ENCODE assay signal across 8 mouse cellular contexts in the genomic region with DNA sequence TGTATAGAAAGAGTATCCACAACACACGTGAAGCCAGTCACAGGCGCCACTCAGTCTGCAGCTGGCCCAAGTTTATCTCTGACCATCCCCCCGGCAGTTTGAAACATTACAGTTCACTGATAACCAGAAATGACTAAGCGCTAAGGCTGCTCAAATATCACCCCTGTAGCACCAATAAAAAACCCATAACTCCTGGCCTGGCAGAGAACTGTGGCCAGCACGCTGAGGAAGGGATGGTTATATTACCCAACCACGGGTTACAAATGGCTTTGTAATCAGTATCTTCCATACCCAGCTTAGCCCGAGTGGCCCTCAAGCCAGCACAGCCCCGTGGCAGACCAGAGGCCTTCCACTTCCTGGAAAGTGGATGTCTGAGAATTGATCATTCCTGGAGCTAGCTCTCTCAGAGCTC.
A peak's percentile ranks its signal among the peaks of the same experiment; 100 is the strongest.
DNase-seq lines count a peak whose midpoint lies in the region; ATAC-seq and TF ChIP-seq lines count a peak whose summit lies in the region.

No protein-coding gene starts in this region.

- peak; percentile 27 to 80 for DNase-seq in adrenal gland, adult (ENCODE audit: inconsistent age in 2 of 2, low spot score in 1 of 2)
- no peak for DNase-seq in adrenal gland, postnatal 4 days (ENCODE audit: low spot score in 2 of 2)
- peak; percentile 57 to 66 for DNase-seq in urinary bladder, postnatal 36 days (ENCODE audit: low spot score in 2 of 2)
- DNase-seq in urinary bladder, postnatal 10 days (ENCODE audit: low spot score) = no peak
- DNase-seq in liver, embryonic 14.5 days (ENCODE audit: low read depth in 3 of 3, low spot score in 3 of 3) = peak; percentile 89 to 90 (median 90)
- DNase-seq in layer of hippocampus, postnatal 10 days (ENCODE audit: low spot score in 2 of 2) = no peak
- DNase-seq in left cerebral cortex, adult 9 months (ENCODE audit: low spot score in 2 of 2) = no peak
- no peak for DNase-seq in frontal cortex, adult 2 months (ENCODE audit: extremely low spot score in 1 of 2, low spot score in 1 of 2)

- peak overlapping the region in 1 of 2 experiments; percentile 31; a peak in 2 of 4 replicates for H3K4me3 ChIP-seq in liver, embryonic 14.5 days (ENCODE audit: insufficient read depth in 1 of 2, low read depth in 2 of 2, low read length in 2 of 2)

- H3K9me3 ChIP-seq in liver, embryonic 14.5 days (ENCODE audit: control insufficient read depth, low read length) = peaks cover 3% of the 10 kb centered on the region

- peak overlapping the region; percentile 60 for H3K9ac ChIP-seq in liver, embryonic 14.5 days (replicated peaks)

- H3K4me2 ChIP-seq in liver, embryonic 14.5 days (ENCODE audit: low read depth) = peak overlapping the region; percentile 71

- 6% methylated on average over 8 of the region's 8 CpGs for WGBS in liver, embryonic 14.5 days (ENCODE audit: insufficient replicate concordance)

- H3K4me1 ChIP-seq in liver, embryonic 14.5 days (replicated peaks; ENCODE audit: control insufficient read depth in 2 of 2, insufficient read depth in 2 of 2, low read length in 1 of 2) = peaks cover 33 to 60% of the 10 kb centered on the region in 2 experiments

- H3K27me3 ChIP-seq in liver, embryonic 14.5 days (ENCODE audit: control insufficient read depth, insufficient read depth, low read length) = no peaks in the 10 kb centered on the region

- no peak for TF ChIP-seq CTCF in liver, embryonic 14.5 days (IDR thresholded peaks at IDR 0.05; ENCODE audit: low read depth)

- peak; percentile 95 for ATAC-seq in liver, embryonic 14.5 days (ENCODE audit: insufficient read depth)

- TF ChIP-seq EP300 in liver, embryonic 14.5 days (IDR thresholded peaks at IDR 0.05; ENCODE audit: low read depth) = peak; percentile 99

- H3K27ac ChIP-seq in liver, embryonic 14.5 days = peak overlapping the region; percentile 100

- H3K36me3 ChIP-seq in liver, embryonic 14.5 days (replicated peaks; ENCODE audit: control insufficient read depth, insufficient read depth, low read depth) = no peaks in the 10 kb centered on the region

Comparison
In these comparisons a context has a peak if more than half of its experiments do, and no peak if none do; other contexts are left out.
1. DNase-seq: peak in adrenal gland, adult (2 of 2), urinary bladder, postnatal 36 days (2 of 2) and liver, embryonic 14.5 days (3 of 3); none in adrenal gland, postnatal 4 days (0 of 2), urinary bladder, postnatal 10 days (single experiment), layer of hippocampus, postnatal 10 days (0 of 2), left cerebral cortex, adult 9 months (0 of 2) and frontal cortex, adult 2 months (0 of 2).